Mouse (Mus musculus) forebrain, postnatal 0 days (tissue): ENCODE measurements around the gene Nkx2-5. TPM values are rescaled to one million over a fixed set of nuclear protein-coding genes. Genes with fewer than 3 reads are reported as not detected.

ENCODE experiments used
- ATAC-seq: fragments of 200-750 bp; cut with Nextera tagmentation; 2 replicates; pipeline ENCODE4 v1.8.0; 2017; ENCODE audit warnings: mild to moderate bottlenecking, moderate library complexity
- DNase-seq: peaks from one replicate; pipeline ENCODE4 v3.0.0-alpha.2; 2015
- H3K27ac ChIP-seq: fragments of 300-500 bp; sonication (generic); 2 replicates; pipeline ENCODE4 v1.5.1; 2014; ENCODE audit warnings: low read depth, mild to moderate bottlenecking, antibody characterized with exemption, low read length, moderate library complexity, mixed read lengths
- H3K27me3 ChIP-seq: fragments of 300-500 bp; sonication (generic); 2 replicates; pipeline ENCODE4 v1.6.1; 2014; ENCODE audit warnings: mild to moderate bottlenecking, low read length, mixed read lengths; ENCODE audit not compliant: insufficient read depth
- H3K36me3 ChIP-seq: fragments of 300-500 bp; sonication (generic); 2 replicates; pipeline ENCODE4 v1.6.1; 2014; ENCODE audit warnings: mild to moderate bottlenecking, moderate library complexity; ENCODE audit not compliant: insufficient read depth
- H3K4me1 ChIP-seq: fragments of 300-500 bp; sonication (generic); 2 replicates; pipeline ENCODE4 v1.6.1; 2014; ENCODE audit warnings: antibody characterized with exemption; ENCODE audit not compliant: insufficient read depth
- H3K4me2 ChIP-seq: fragments of 300-500 bp; sonication (generic); 2 replicates; pipeline ENCODE4 v1.6.1; 2014; ENCODE audit warnings: low read depth, mild to moderate bottlenecking, moderate library complexity
- H3K4me3 ChIP-seq: fragments of 300-500 bp; sonication (generic); 2 replicates; pipeline ENCODE4 v1.5.1; 2014; ENCODE audit warnings: low read depth, low read length, mixed read lengths
- H3K9ac ChIP-seq: fragments of 300-500 bp; sonication (generic); 2 replicates; pipeline ENCODE4 v1.6.1; 2014; ENCODE audit warnings: mild to moderate bottlenecking
- H3K9me3 ChIP-seq: fragments of 300-500 bp; sonication (generic); 2 replicates; pipeline ENCODE4 v1.6.1; 2016; ENCODE audit warnings: low read length
- CTCF ChIP-seq: sonication (generic); IDR thresholded peaks from 2 replicates; pipeline ENCODE4 v1.5.1; 2016; ENCODE audit warnings: antibody characterized with exemption, control low read depth, low read depth
- WGBS: fragments of 180-500 bp; shearing (Covaris S2); extraction: QIAGEN DNeasy Blood & Tissue Kit; methylation state at CpG from one replicate; pipeline ENCODE4 v1.1.7; 2014; 5-methylcytosine and 5-hydroxymethylcytosine counted together
- polyA plus RNA-seq: library from polyadenylated mRNA; unstranded; fragments of >200 nt; fragmentation: Nextera tagmentation; extraction: Ambion mirVana; gene quantifications from 2 replicates; pipeline ENCODE4 v1.2.1, GENCODE M21; 2015
- total RNA-seq: library from RNA; depleted of rRNA; stranded (reverse); fragments of >200 nt; gene quantifications from 2 replicates; pipeline ENCODE4 v1.2.3, GENCODE M21; 2014

The Nkx2-5 gene
- total and polyA plus RNA-seq, 2 experiments from 2014 or later = 0.14 TPM; not detected in 1

- H3K9ac ChIP-seq = no peak overlapping the region
- H3K27me3 ChIP-seq = no peaks in the 10 kb centered on the region
- DNase-seq = peak; percentile 58
- TF ChIP-seq CTCF = peak; percentile 78
- no peak overlapping the region for H3K27ac ChIP-seq
- H3K36me3 ChIP-seq = peaks cover 34% of the 10 kb centered on the region
- no peak for ATAC-seq
- H3K4me2 ChIP-seq = no peak overlapping the region
- 25% methylated on average over 3 of the region's 3 CpGs for WGBS
- no peaks in the 10 kb centered on the region for H3K9me3 ChIP-seq
- H3K4me1 ChIP-seq = no peaks in the 10 kb centered on the region
- no peak overlapping the region for H3K4me3 ChIP-seq
Measured at GRCm38 (mm10) chr17:26794744-26795143, 50.1 kb downstream of the Nkx2-5 start.

GRCm38 (mm10) chr17:26793068-26793765 is 51.6 kb downstream of the Nkx2-5 start:
- Histone ChIP-seq H3K4me3 (no peak overlapping the region), H3K9me3 (no peaks in the 10 kb centered on the region), H3K27ac (no peak overlapping the region), H3K27me3 (no peaks in the 10 kb centered on the region), H3K9ac (no peak overlapping the region), H3K36me3 (peaks cover 47% of the 10 kb centered on the region), H3K4me1 (no peaks in the 10 kb centered on the region), H3K4me2 (no peak overlapping the region)
- WGBS = 83% methylated on average over 5 of the region's 5 CpGs
- no peak for ATAC-seq
- no peak for DNase-seq
- TF ChIP-seq CTCF = no peak

- no peak for TF ChIP-seq CTCF
- no peak overlapping the region for H3K27ac ChIP-seq
- H3K4me3 ChIP-seq = no peak overlapping the region
- H3K4me1 ChIP-seq = no peaks in the 10 kb centered on the region
- ATAC-seq (no peak), DNase-seq (no peak)
- H3K9ac ChIP-seq = no peak overlapping the region
- no peaks in the 10 kb centered on the region for H3K9me3 ChIP-seq
- H3K4me2 ChIP-seq = no peak overlapping the region
- H3K27me3 ChIP-seq = no peaks in the 10 kb centered on the region
- 89% methylated on average over 15 of the region's 15 CpGs for WGBS
- peaks cover 53% of the 10 kb centered on the region for H3K36me3 ChIP-seq
Measured at GRCm38 (mm10) chr17:26792096-26792495, 52.7 kb downstream of the Nkx2-5 start.

- TF ChIP-seq CTCF = no peak
- H3K4me2 ChIP-seq = no peak overlapping the region
- 85% methylated on average over 7 of the region's 7 CpGs for WGBS
- no peaks in the 10 kb centered on the region for H3K27me3 ChIP-seq
- ATAC-seq = no peak
- no peak overlapping the region for H3K4me3 ChIP-seq
- H3K4me1 ChIP-seq = no peaks in the 10 kb centered on the region
- H3K9ac ChIP-seq = no peak overlapping the region
- no peak overlapping the region for H3K27ac ChIP-seq
- DNase-seq = no peak
- H3K36me3 ChIP-seq = peaks cover 57% of the 10 kb centered on the region
- H3K9me3 ChIP-seq = no peaks in the 10 kb centered on the region
Measured at GRCm38 (mm10) chr17:26791580-26791979, 53.2 kb downstream of the Nkx2-5 start.

DNA sequence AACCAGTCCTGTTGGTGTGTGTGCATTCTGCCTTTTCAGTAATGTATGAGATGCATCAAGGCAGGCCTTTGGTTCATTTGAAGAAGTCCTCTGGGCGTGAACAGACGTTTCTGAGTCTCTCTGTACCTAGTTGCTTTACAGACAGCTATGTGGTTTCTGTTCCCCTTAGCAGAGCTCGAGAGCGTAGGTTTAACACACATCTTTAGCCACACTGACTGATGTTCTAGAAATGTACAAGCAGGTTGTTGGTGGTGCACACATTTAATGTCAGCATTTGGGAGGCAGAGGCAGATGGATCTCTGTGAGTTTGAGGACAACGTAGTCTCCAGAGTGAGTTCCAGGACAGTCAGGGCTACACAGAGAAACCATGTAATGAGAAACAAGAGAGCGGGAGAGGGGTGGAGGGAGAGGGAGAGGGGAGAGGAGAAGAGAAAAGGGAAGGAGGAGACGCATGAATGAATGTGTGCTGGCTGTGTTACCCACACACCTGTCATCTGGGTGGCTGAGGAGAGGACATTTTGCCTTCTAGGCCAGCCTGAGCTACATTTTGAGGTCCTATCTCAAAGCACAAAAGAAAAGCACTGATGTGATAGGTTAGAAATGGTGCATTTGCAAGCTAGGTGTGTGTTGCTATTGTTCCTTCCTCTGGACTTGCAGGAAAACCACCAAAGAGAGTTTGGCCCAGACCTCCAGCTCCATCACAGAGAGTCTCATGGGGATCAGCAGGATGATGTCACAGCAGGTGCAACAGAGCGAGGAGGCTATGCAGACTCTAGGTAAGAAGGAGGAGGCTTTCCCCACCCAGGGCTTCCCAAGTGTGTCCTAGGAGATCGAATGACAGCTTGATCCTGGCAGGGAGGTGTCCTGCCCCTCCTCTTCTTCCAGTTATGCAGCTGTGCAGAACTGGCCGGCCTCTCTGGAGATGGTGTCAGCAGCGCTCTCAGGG is 54.3 kb downstream of the Nkx2-5 start:
- ATAC-seq (no peak), DNase-seq (no peak)
- peaks cover 63% of the 10 kb centered on the region for H3K36me3 ChIP-seq
- H3K4me2 ChIP-seq = no peak overlapping the region
- no peaks in the 10 kb centered on the region for H3K9me3 ChIP-seq
- WGBS = 94% methylated on average over 11 of the region's 11 CpGs
- no peak overlapping the region for H3K4me3 ChIP-seq
- no peak for TF ChIP-seq CTCF
- H3K27ac ChIP-seq = no peak overlapping the region
- H3K4me1 ChIP-seq = no peaks in the 10 kb centered on the region
- no peak overlapping the region for H3K9ac ChIP-seq
- H3K27me3 ChIP-seq = no peaks in the 10 kb centered on the region

DNA sequence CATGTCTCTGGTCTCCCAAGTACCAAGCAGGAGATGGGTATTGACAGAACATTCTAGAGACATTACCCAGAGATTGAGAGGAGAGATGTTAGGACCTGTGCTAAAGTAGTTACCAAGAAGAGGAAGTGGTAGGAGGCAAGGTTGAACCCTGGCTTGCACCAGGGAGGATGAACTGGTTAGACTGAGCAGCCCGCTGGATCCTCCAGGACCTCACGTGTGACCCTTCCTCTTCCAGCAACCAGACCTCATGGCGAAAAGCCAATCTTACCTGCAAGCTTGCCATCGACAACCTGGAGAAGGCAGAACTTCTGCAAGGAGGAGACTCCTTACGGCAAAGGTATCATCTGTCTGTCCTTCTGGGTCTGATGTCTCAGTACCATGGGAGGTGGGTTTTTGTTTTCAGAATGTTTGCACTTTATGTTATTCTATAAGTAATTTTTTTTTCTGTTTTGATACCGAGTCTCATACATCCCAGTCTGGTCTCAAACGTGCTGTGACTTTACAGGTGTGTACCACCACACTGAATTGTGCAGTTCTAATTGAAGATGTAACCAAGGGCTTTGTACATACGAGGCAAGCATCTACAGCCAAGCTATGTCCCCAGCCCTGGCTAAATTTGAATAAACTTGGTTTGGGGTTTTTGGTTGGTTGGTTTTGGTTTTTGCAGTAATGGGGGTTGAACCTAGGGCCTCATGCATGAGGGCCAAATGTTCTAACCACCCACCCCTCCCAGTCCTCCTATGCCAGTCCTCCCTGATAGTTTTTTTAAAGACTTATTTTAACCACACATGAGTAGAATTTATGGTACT is 55.1 kb downstream of the Nkx2-5 start:
- Histone ChIP-seq H3K4me2 (no peak overlapping the region), H3K4me3 (no peak overlapping the region), H3K27me3 (no peaks in the 10 kb centered on the region), H3K4me1 (no peaks in the 10 kb centered on the region), H3K9me3 (no peaks in the 10 kb centered on the region), H3K9ac (no peak overlapping the region), H3K27ac (no peak overlapping the region), H3K36me3 (peaks cover 69% of the 10 kb centered on the region)
- ATAC-seq (no peak), DNase-seq (no peak)
- TF ChIP-seq CTCF = no peak
- 94% methylated on average over 8 of the region's 8 CpGs for WGBS
